Mouse (Mus musculus) liver, adult 2 months (tissue): Measurements from ENCODE around the gene Hist1h1c.

Experiments
- CTCF ChIP-seq: fragments of 200-500 bp; IDR thresholded peaks from 2 replicates; pipeline ENCODE4 v1.5.1; 2011; ENCODE audit warnings: low read depth, low read length, control low read depth
- POLR2A ChIP-seq: fragments of 200-500 bp; IDR thresholded peaks from 2 replicates; pipeline ENCODE4 v1.6.1; 2011; ENCODE audit warnings: low read length, control low read depth; ENCODE audit not compliant: insufficient read depth; ENCODE audit errors: extremely low read depth

DNA sequence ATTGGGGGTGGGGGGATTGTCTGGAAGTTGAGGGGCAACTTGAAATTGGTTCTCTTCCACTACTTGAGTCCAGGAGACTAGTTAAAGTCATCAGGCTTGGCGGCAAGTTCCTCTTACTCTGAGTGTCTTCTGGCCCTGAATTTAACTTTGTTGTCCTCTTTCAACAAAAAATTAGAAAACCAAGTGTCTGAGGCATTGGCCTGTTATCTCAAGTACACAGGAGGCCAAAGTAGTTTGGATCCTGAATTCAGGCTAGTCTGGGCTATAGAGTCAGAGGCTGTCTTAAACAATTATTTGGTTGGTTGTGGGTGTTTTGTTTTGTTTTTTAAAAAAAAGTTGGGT lies 26.5 kb downstream of the Hist1h1c start:
- TF ChIP-seq CTCF (no peak), POLR2A (no peak)
